14 mouse cellular contexts compared by ENCODE assay signal in genomic region chr16:35183161-35183560, GRCm38 (mm10). TPM values are rescaled to one million over a fixed set of nuclear protein-coding genes. Genes with fewer than 3 reads are reported as not detected.
DNase-seq lines count a peak whose midpoint lies in the region; ATAC-seq and TF ChIP-seq lines count a peak whose summit lies in the region.
"Had no signal": no experiment of that assay in that cellular context is flagged by ENCODE, and none has a peak within 500 bp of the region (broad histone marks: within the 10 kb centered on the region; RNA-seq: fewer than 3 reads in every experiment).

No protein-coding gene starts in this region.

- DNase-seq in heart, adult 11 months = peak; percentile 97
- DNase-seq in urinary bladder, postnatal 14 days (ENCODE audit: low spot score) = peak; percentile 52
- DNase-seq in urinary bladder, adult 2 months (ENCODE audit: low spot score) = no peak
- no peak for DNase-seq in heart, postnatal 0 days (ENCODE audit: low spot score)
- DNase-seq in spleen, postnatal 14 days (ENCODE audit: low spot score in 2 of 2) = no peak
- no peak for DNase-seq in thymus, postnatal 14 days
- DNase-seq: kidney, adult 2 months; thymus, postnatal 36 days had no signal

- TF ChIP-seq EP300 in heart, postnatal 0 days (IDR thresholded peaks at IDR 0.05; ENCODE audit: low read depth) = no peak

- no peak overlapping the region for H3K27ac ChIP-seq in heart, embryonic 11.5 days (ENCODE audit: low read depth, low read length)
- H3K27ac ChIP-seq in heart, postnatal 0 days (ENCODE audit: low read depth) = no peak overlapping the region
- H3K27ac ChIP-seq: embryonic facial prominence, embryonic 12.5 days; heart, embryonic 15.5 days; limb, embryonic 12.5 days; macrophage had no signal

- ATAC-seq in heart, embryonic 11.5 days (replicated peaks; ENCODE audit: insufficient number of reproducible peaks, low FRiP score, low TSS enrichment) = no peak
- peak; percentile 47 for ATAC-seq in heart, postnatal 0 days (ENCODE audit: insufficient read depth, low read depth)
- ATAC-seq: forebrain, embryonic 14.5 days had no signal

- H3K4me1 ChIP-seq in heart, embryonic 11.5 days (ENCODE audit: control insufficient read depth, insufficient read depth, low read length) = no peaks in the 10 kb centered on the region; the same call in none of the 2 replicates
- peaks cover 28% of the 10 kb centered on the region for H3K4me1 ChIP-seq in heart, postnatal 0 days (ENCODE audit: control insufficient read depth, insufficient read depth)
- H3K4me1 ChIP-seq: embryonic facial prominence, embryonic 12.5 days; limb, embryonic 12.5 days had no signal

- no peak overlapping the region for H3K9ac ChIP-seq in heart, embryonic 11.5 days (ENCODE audit: low read depth, low read length)
- H3K9ac ChIP-seq in heart, postnatal 0 days (replicated peaks; ENCODE audit: low read depth, low read length) = no peak overlapping the region
- H3K9ac ChIP-seq: embryonic facial prominence, embryonic 12.5 days; heart, embryonic 15.5 days; limb, embryonic 12.5 days had no signal

- no peaks in the 10 kb centered on the region for H3K9me3 ChIP-seq in heart, embryonic 11.5 days (replicated peaks; ENCODE audit: control insufficient read depth, low read length)
- no peaks in the 10 kb centered on the region for H3K9me3 ChIP-seq in heart, postnatal 0 days (replicated peaks; ENCODE audit: control insufficient read depth, low read length)
- H3K9me3 ChIP-seq: heart, embryonic 15.5 days; limb, embryonic 12.5 days had no signal

- no peaks in the 10 kb centered on the region for H3K27me3 ChIP-seq in heart, embryonic 11.5 days (ENCODE audit: control insufficient read depth, insufficient read depth, low read length)
- H3K27me3 ChIP-seq in heart, postnatal 0 days (ENCODE audit: control insufficient read depth, insufficient read depth, low read length) = no peaks in the 10 kb centered on the region
- H3K27me3 ChIP-seq: embryonic facial prominence, embryonic 12.5 days; heart, embryonic 15.5 days; limb, embryonic 12.5 days had no signal

- TF ChIP-seq CTCF in heart, postnatal 0 days (IDR thresholded peaks at IDR 0.05; ENCODE audit: low read depth) = no peak

- WGBS in heart, embryonic 11.5 days (ENCODE audit: insufficient replicate concordance) = 72% methylated on average over 11 of the region's 11 CpGs
- 44% methylated on average over 11 of the region's 11 CpGs for WGBS in heart, postnatal 0 days

- no peaks in the 10 kb centered on the region for H3K36me3 ChIP-seq in heart, embryonic 11.5 days (ENCODE audit: control insufficient read depth, insufficient read depth, low read length)
- no peaks in the 10 kb centered on the region for H3K36me3 ChIP-seq in heart, postnatal 0 days (replicated peaks; ENCODE audit: control insufficient read depth, insufficient read depth, low read length)
- H3K36me3 ChIP-seq: embryonic facial prominence, embryonic 12.5 days; heart, embryonic 15.5 days; limb, embryonic 12.5 days had no signal

- no peak overlapping the region for H3K4me3 ChIP-seq in heart, embryonic 11.5 days (ENCODE audit: low read depth, low read length)
- H3K4me3 ChIP-seq in heart, postnatal 0 days (ENCODE audit: low read depth, low read length) = no peak overlapping the region
- H3K4me3 ChIP-seq: embryonic facial prominence, embryonic 12.5 days; heart, embryonic 15.5 days; limb, embryonic 12.5 days had no signal

- no peak overlapping the region; the same call in 1 of the 2 replicates for H3K4me2 ChIP-seq in heart, embryonic 11.5 days
- H3K4me2 ChIP-seq in heart, postnatal 0 days (ENCODE audit: low read depth, low read length) = no peak overlapping the region
- H3K4me2 ChIP-seq: embryonic facial prominence, embryonic 12.5 days; heart, embryonic 15.5 days; limb, embryonic 12.5 days had no signal

RNA-seq across cellular contexts. Expression of gene Adcy5, which starts 28.5 kb away (rescaled TPM):
- polyA plus RNA-seq in heart, embryonic 11.5 days (2014; fragmentation: Nextera tagmentation; extraction: Ambion mirVana) = 5.6 and 6.0 TPM in 2 replicates
- 57.9 and 78.1 TPM in 2 replicates for polyA plus RNA-seq in urinary bladder, adult 2 months (2012; rRNA removed)
- 81.4 and 84.7 TPM in 2 replicates for total RNA-seq in heart, postnatal 0 days (2014; rRNA removed; ENCODE audit: low replicate concordance)
- 9.6 and 11.3 TPM in 2 replicates for polyA plus RNA-seq in heart, postnatal 0 days (2015; fragmentation: Nextera tagmentation; extraction: Ambion mirVana)

Comparison
In these comparisons a context has a peak if more than half of its experiments do, and no peak if none do; other contexts are left out.
1. DNase-seq: peak in heart, adult 11 months (single experiment) and urinary bladder, postnatal 14 days (single experiment); none in urinary bladder, adult 2 months (single experiment), heart, postnatal 0 days (single experiment), spleen, postnatal 14 days (0 of 2) and thymus, postnatal 14 days (single experiment).